Mouse (Mus musculus): ENCODE data around the gene Prkaa2.

DNA sequence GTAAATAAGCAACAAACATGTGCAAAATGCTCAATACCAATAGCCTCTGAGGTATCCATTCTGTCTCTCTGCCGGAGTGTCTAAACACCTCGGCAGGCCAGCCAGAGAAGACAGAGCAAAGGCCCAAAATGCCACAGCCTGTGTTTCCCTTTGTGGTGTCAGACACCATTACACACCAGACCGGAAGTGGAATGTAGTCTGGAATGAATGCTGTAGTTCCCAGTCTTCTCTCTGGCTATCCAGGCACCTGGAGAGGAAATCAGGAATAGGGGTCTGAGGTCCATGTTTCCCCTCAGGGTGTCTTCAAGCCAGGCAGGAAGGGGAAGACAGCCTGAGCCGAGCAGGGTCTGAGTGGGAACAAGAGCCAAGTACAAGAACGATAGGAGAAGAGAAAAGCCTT lies 19.3 kb downstream of the Prkaa2 start:
- no peak for TF ChIP-seq POLR2A (IDR thresholded peaks at IDR 0.05; ENCODE audit: borderline replicate concordance, extremely low read depth, insufficient read depth, insufficient read length, poor library complexity, severe bottlenecking)
- no peak for TF ChIP-seq CTCF (IDR thresholded peaks at IDR 0.05; ENCODE audit: borderline replicate concordance, extremely low read depth, insufficient read depth, insufficient read length)

Data from brain, embryonic 14.5 days (tissue).